Mouse (Mus musculus): ENCODE results near the gene Dars.

- TF ChIP-seq CTCF (IDR thresholded peaks at IDR 0.05; ENCODE audit: low read depth) (no peak), EP300 (optimal IDR thresholded peaks at IDR 0.05) (no peak)
These were observed 18.4 kb upstream of the Dars start for GRCm38 (mm10) chr1:128435551-128435950.

Measured in stomach, postnatal 0 days (tissue).